Mouse (Mus musculus) small intestine, adult 2 months (tissue): ENCODE measurements around the gene P2rx7. TPM values are rescaled to one million over a fixed set of nuclear protein-coding genes. Genes with fewer than 3 reads are reported as not detected.

Experiments used
- H3K27ac ChIP-seq: fragments of 200-500 bp; 2 replicates; pipeline ENCODE4 v1.5.1; 2012; ENCODE audit warnings: low read depth, low read length, control low read depth, inconsistent platforms; ENCODE audit not compliant: insufficient read depth
- H3K27me3 ChIP-seq: fragments of 200-500 bp; 2 replicates; pipeline ENCODE4 v1.6.1; 2012; ENCODE audit warnings: mild to moderate bottlenecking, moderate library complexity, low read length, inconsistent platforms; ENCODE audit not compliant: control insufficient read depth, insufficient read depth
- H3K36me3 ChIP-seq: fragments of 200-500 bp; 2 replicates; pipeline ENCODE4 v1.6.1; 2012; ENCODE audit warnings: mild to moderate bottlenecking, low read length, control low read depth, inconsistent platforms; ENCODE audit not compliant: control insufficient read depth, insufficient read depth
- H3K4me1 ChIP-seq: fragments of 200-500 bp; 2 replicates; pipeline ENCODE4 v1.6.1; 2012; ENCODE audit warnings: low read length, inconsistent platforms, mixed read lengths; ENCODE audit not compliant: control insufficient read depth, insufficient read depth, insufficient read length
- H3K4me3 ChIP-seq: fragments of 200-500 bp; 2 replicates; pipeline ENCODE4 v1.5.1; 2012; ENCODE audit warnings: low read depth, mild to moderate bottlenecking, control low read depth, inconsistent platforms, low read length, moderate library complexity
- CTCF ChIP-seq: fragments of 200-500 bp; IDR thresholded peaks from 2 replicates; pipeline ENCODE4 v1.5.1; 2012; ENCODE audit warnings: low read depth, mild to moderate bottlenecking, control low read depth, inconsistent platforms, low read length, moderate library complexity, mixed read lengths; ENCODE audit not compliant: insufficient replicate concordance, insufficient read length; ENCODE audit errors: extremely low read depth
- POLR2A ChIP-seq: fragments of 200-500 bp; IDR thresholded peaks from 2 replicates; pipeline ENCODE4 v1.6.1; 2012; ENCODE audit warnings: low read depth, mild to moderate bottlenecking, control low read depth, inconsistent platforms, low read length, moderate library complexity
- WGBS: fragments of 180-500 bp; shearing (Covaris S2); methylation state at CpG from one replicate; pipeline ENCODE4 v1.1.7; 2018; 5-methylcytosine and 5-hydroxymethylcytosine counted together
- polyA plus RNA-seq: library from polyadenylated mRNA; depleted of rRNA; stranded (reverse); fragments of >200 nt; gene quantifications from 2 replicates; pipeline ENCODE4 v1.2.3, GENCODE M21; 2012

Gene P2rx7
- polyA plus RNA-seq, 1 experiment: 24.3 TPM

- H3K4me3 ChIP-seq: no peak overlapping the region
- WGBS: 86% methylated on average over 1 of the region's 1 CpGs
- H3K36me3 ChIP-seq: peaks cover 32% of the 10 kb centered on the region
- no peak for TF ChIP-seq CTCF
- no peak for TF ChIP-seq POLR2A
- no peaks in the 10 kb centered on the region for H3K27me3 ChIP-seq
- no peak overlapping the region for H3K27ac ChIP-seq
- no peaks in the 10 kb centered on the region for H3K4me1 ChIP-seq
Measured at GRCm38 (mm10) chr5:122715723-122716122, 72.0 kb downstream of the P2rx7 start.

DNA sequence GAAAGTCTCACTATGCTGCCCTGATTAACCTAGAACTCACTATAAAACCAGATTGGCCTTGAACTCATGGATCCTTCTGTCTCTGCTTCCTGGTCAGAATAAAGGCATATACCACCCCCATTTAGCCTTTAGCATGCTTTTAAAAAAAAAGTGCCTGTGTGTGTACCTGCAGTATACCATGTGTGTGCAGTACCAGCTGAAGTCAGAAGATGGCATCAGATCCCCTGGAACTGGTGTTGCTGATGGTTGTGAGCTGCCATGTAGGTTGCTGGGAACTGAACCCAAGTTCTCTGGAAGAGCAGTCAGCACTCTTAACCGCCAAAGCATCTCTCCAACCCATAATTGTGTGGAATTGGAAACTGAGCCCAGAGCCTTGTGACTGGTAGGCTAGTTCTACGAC lies 73.1 kb downstream of the P2rx7 start:
- TF ChIP-seq CTCF (no peak), POLR2A (no peak)
- Histone ChIP-seq H3K4me3 (no peak overlapping the region), H3K27ac (no peak overlapping the region), H3K4me1 (no peaks in the 10 kb centered on the region), H3K27me3 (no peaks in the 10 kb centered on the region), H3K36me3 (peaks cover 32% of the 10 kb centered on the region)
- WGBS: 100% methylated on average over 2 of the region's 2 CpGs

- H3K36me3 ChIP-seq: peaks cover 32% of the 10 kb centered on the region
- no peaks in the 10 kb centered on the region for H3K4me1 ChIP-seq
- TF ChIP-seq CTCF (no peak), POLR2A (no peak)
- 64% methylated on average over 7 of the region's 7 CpGs for WGBS
- no peak overlapping the region for H3K27ac ChIP-seq
- H3K4me3 ChIP-seq: no peak overlapping the region
- H3K27me3 ChIP-seq: no peaks in the 10 kb centered on the region
Measured at GRCm38 (mm10) chr5:122718400-122718799, 74.7 kb downstream of the P2rx7 start.

- no peak overlapping the region for H3K4me3 ChIP-seq
- no peak for TF ChIP-seq CTCF
- no peak for TF ChIP-seq POLR2A
- WGBS: 94% methylated on average over 8 of the region's 8 CpGs
- H3K36me3 ChIP-seq: peaks cover 32% of the 10 kb centered on the region
- no peaks in the 10 kb centered on the region for H3K27me3 ChIP-seq
- H3K4me1 ChIP-seq: no peaks in the 10 kb centered on the region
- H3K27ac ChIP-seq: no peak overlapping the region
Measured at GRCm38 (mm10) chr5:122719168-122719567, 75.5 kb downstream of the P2rx7 start.

GRCm38 (mm10) chr5:122725453-122725852 lies 81.7 kb downstream of the P2rx7 start:
- H3K4me1 ChIP-seq: 0 out of 2 replicates have a peak, but pooled peaks cover 3% of the 10 kb centered on the region
- no peak overlapping the region for H3K4me3 ChIP-seq
- peaks cover 12% of the 10 kb centered on the region for H3K36me3 ChIP-seq
- TF ChIP-seq CTCF (no peak), POLR2A (no peak)
- H3K27ac ChIP-seq: no peak overlapping the region
- WGBS: 87% methylated on average over 13 of the region's 13 CpGs
- no peaks in the 10 kb centered on the region for H3K27me3 ChIP-seq

- WGBS: 18% methylated on average over 7 of the region's 7 CpGs
- no peak overlapping the region for H3K4me3 ChIP-seq
- H3K27ac ChIP-seq: no peak overlapping the region
- peaks cover 12% of the 10 kb centered on the region for H3K36me3 ChIP-seq
- H3K4me1 ChIP-seq: 0 out of 2 replicates have a peak, but pooled peaks cover 6% of the 10 kb centered on the region
- H3K27me3 ChIP-seq: no peaks in the 10 kb centered on the region
- TF ChIP-seq CTCF (peak; percentile 56; the same call in 1 of the 2 replicates), POLR2A (no peak)
Measured at GRCm38 (mm10) chr5:122726068-122726467, 82.4 kb downstream of the P2rx7 start.

DNA sequence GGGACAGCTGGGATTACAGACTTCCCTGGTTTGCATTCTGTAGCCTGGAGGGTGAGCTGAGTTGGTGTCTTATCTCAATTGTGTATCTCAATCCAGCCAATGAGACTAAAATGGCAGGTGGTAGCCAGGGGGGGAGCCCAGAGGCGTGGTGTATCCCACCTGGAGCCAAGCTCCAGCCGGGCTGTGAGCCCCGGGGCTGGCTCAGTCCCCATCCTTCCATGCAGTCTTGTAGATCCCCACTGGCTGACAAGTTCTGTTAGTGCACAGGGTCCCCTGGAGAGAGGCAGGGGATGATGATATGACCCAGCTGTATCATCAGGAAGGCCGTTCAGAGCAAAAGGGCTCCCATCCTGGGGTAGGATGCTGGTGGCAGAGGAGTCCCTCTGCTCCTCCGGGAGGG lies 82.9 kb downstream of the P2rx7 start:
- no peak overlapping the region for H3K27ac ChIP-seq
- WGBS: 76% methylated on average over 5 of the region's 5 CpGs
- 0 out of 2 replicates have a peak, but pooled peaks cover 6% of the 10 kb centered on the region for H3K4me1 ChIP-seq
- H3K4me3 ChIP-seq: no peak overlapping the region
- H3K27me3 ChIP-seq: no peaks in the 10 kb centered on the region
- TF ChIP-seq CTCF (no peak), POLR2A (no peak)
- peaks cover 12% of the 10 kb centered on the region for H3K36me3 ChIP-seq
